Mouse (Mus musculus) splenic B cell, adult 2 months (primary cell): ENCODE data around the gene Pmfbp1.

Source experiments
- DNase-seq: peaks from one replicate; pipeline ENCODE4 v3.0.0-alpha.2; 2011; ENCODE audit warnings: low read depth, low spot score
- H3K27me3 ChIP-seq: 2 replicates; pipeline ENCODE4 v1.6.1; 2012; ENCODE audit warnings: mild to moderate bottlenecking, low read length, moderate library complexity, mixed read lengths; ENCODE audit not compliant: control insufficient read depth, poor library complexity, insufficient read depth, severe bottlenecking
- H3K36me3 ChIP-seq: 2 replicates; pipeline ENCODE4 v1.6.1; 2012; ENCODE audit warnings: mild to moderate bottlenecking, low read length, moderate library complexity, mixed read lengths; ENCODE audit not compliant: control insufficient read depth, poor library complexity, insufficient read depth, severe bottlenecking

Gene Pmfbp1

GRCm38 (mm10) chr8:109474442-109475121, 19.2 kb upstream of the Pmfbp1 start:
- no peaks in the 10 kb centered on the region for H3K27me3 ChIP-seq
- DNase-seq = no peak

DNA sequence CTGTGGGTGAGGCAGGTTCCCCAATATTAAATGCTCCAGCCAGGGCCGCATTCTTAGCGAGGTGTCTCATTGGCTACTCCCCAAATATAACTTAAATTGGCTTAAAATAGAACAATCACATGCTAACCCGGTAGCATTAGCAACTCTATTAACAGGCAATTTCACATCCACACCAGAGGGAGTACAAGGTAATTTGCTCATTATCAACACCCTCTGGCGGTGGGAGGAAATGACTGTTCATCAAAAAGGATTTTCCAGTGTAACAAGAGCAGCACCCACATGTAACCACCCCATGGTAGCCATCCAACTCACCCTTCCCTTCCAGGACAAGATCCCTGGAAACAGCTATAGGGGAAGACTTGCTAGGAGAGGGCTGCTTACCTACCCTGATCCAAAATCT, 18.4 kb upstream of the Pmfbp1 start:
- Histone ChIP-seq H3K27me3 (no peaks in the 10 kb centered on the region), H3K36me3 (no peaks in the 10 kb centered on the region)
- DNase-seq = no peak

More at GRCm38 (mm10) chr8:109474442-109475121, 19.2 kb upstream of the Pmfbp1 start:
- H3K36me3 ChIP-seq = no peaks in the 10 kb centered on the region

- Histone ChIP-seq H3K36me3 (no peaks in the 10 kb centered on the region), H3K27me3 (no peaks in the 10 kb centered on the region)
- no peak for DNase-seq
Measured at GRCm38 (mm10) chr8:109478586-109478985, 15.2 kb upstream of the Pmfbp1 start.

DNA sequence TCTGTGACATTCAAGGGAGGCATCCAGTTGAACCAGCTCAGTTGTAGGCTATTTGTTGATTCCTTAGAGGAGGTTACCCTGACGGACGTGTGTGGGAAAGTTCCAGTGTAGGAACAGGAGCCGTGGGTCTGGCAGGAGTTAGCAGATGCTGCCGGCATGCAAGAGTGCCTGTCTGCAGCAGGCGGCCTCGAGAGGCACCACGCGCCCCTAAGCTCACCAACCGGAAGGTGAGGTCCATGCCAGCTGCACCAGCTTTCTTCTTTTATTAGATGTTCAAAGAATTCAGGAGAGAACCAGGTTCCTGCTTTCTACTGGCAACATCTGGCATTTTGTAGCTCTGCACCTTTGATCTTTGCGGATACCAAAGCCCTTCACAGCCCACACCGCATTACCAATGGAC, 9.1 kb upstream of the Pmfbp1 start:
- DNase-seq = no peak
- Histone ChIP-seq H3K27me3 (no peaks in the 10 kb centered on the region), H3K36me3 (no peaks in the 10 kb centered on the region)

DNA sequence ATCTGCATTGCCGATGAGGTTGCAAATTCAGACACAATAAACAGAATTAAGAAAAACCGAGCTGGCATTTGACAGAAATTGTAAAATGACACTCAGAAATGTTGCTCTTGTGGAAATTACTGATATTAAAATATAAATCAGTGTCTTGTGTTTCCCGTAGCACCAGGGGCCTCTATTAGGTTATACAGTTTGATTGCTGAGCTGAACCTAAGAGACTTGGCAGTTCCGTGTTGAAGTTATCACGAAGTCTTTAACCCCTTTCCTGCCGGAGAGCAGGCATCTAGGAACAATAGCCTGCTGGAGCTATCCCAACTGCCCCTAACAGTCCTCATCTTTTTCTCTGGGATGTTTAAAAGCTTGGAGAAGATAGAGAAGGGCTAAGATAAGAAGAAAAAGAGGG, 8.3 kb upstream of the Pmfbp1 start:
- Histone ChIP-seq H3K36me3 (no peaks in the 10 kb centered on the region), H3K27me3 (no peaks in the 10 kb centered on the region)
- no peak for DNase-seq

DNA sequence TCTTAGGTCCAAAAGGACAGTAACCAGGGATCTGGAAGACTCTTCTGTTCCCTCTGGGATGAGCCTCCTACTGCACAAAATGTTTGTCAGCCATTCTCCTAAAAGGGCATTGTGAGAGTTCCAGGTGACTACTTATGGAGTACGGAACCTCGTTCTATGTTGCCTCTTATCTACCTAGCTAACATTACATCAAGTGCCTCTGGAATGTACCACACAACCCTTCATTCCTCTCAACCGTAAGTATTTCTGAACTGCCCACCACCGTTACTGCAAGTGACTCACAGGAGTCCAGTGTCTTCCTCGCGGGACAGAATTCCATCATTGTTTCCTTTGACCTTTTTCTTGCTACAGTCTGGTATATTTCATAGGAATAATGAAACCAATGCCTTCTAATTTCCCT, 1.0 kb upstream of the Pmfbp1 start:
- Histone ChIP-seq H3K36me3 (no peaks in the 10 kb centered on the region), H3K27me3 (no peaks in the 10 kb centered on the region)
- DNase-seq = no peak

GRCm38 (mm10) chr8:109494601-109495000, 774 bp downstream of the Pmfbp1 start:
- no peak for DNase-seq
- no peaks in the 10 kb centered on the region for H3K27me3 ChIP-seq
- no peaks in the 10 kb centered on the region for H3K36me3 ChIP-seq

DNA sequence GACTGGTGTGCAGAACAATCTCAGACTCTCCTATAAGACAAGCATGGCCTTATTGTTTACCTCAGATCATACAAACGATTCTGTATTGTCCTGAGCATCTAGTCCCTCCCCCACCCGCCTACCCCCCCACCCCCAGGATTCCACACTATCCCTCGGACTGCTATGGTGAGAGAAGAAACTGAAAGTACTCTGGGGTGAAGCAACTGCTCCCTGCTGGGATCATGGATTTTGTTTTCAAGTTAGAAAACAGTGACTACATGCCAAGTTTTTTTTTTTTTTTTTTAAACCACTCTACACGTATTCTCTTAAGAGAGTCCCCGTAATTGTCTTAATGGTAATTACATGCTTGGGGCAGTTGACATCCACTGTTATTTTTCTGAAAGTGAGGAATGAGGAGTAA, 3.6 kb downstream of the Pmfbp1 start:
- Histone ChIP-seq H3K36me3 (no peaks in the 10 kb centered on the region), H3K27me3 (no peaks in the 10 kb centered on the region)
- DNase-seq = no peak

DNA sequence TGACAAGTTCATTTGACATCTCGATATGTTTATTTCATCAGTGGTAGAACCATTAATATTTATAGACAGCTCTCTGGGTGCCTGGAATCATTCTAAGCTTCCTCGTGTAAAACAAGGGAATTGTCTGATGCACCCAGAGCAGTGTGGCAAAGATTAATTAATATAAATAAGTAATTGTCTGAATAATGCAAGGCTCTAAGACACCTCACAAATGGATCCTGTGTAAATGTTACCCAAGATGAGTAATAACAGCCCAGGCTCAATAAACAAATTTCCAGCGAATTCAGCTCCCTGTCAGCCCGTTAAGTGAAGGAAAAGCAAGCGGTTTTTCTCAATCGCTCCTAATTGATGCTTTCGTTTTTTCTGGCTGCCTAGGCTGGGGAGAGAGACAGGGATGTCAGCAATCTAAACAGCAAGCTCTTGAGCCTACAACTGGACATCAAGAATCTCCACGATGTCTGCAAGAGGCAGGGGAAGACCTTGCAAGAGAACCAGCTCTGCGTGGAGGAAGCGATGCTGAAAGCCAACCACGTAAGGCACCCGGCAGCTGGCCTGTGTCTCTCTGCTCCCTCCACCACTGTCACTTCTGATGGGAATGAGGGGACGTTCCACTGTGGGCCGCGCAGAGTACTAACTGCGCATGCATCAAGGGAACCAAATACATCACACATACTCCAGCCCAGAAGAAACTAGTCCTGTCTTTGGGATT, 5.3 kb downstream of the Pmfbp1 start:
- Histone ChIP-seq H3K36me3 (no peaks in the 10 kb centered on the region), H3K27me3 (no peaks in the 10 kb centered on the region)
- DNase-seq = no peak

GRCm38 (mm10) chr8:109503566-109503965, 9.7 kb downstream of the Pmfbp1 start:
- no peaks in the 10 kb centered on the region for H3K27me3 ChIP-seq
- DNase-seq = no peak
- H3K36me3 ChIP-seq = no peaks in the 10 kb centered on the region

DNA sequence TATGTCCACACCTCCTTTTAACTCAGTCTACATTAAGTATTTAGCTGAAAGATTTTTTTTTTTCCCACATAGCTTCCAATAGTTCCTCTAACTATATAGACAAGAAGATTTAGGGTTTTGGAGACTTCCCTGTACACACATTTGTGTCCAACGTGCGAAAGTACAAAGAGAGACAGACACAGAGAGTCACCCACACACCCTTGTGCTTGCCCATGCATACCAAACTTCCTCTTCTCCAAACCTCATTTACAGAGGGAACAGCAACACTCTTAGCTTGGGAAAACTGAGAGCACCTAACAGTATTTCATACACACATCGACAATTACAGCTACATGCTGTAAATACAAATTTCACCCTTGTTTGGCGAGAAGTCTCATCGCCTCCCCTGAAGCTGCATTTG, 11.7 kb downstream of the Pmfbp1 start:
- Histone ChIP-seq H3K27me3 (no peaks in the 10 kb centered on the region), H3K36me3 (no peaks in the 10 kb centered on the region)
- DNase-seq = no peak

DNA sequence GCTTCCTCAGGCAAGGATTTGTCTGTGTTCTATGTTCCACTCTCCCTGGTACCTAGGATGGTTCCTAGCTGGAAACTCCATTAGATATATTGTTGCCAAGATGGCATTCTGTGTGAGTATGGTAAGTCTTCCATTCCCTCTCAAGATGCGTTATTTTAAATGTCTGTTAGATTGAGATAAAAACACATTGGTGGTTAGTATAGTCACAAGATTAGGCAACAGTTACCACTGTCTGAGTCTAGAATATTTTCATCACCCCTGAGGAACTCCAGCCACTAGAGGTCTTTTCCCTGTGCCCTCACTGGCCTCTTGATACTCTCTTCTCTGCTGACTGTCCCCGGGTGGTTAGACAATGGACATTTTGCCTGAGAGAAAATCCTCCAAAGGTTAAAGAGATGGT, 30.2 kb downstream of the Pmfbp1 start:
- no peaks in the 10 kb centered on the region for H3K36me3 ChIP-seq
- no peaks in the 10 kb centered on the region for H3K27me3 ChIP-seq
- DNase-seq = no peak

DNA sequence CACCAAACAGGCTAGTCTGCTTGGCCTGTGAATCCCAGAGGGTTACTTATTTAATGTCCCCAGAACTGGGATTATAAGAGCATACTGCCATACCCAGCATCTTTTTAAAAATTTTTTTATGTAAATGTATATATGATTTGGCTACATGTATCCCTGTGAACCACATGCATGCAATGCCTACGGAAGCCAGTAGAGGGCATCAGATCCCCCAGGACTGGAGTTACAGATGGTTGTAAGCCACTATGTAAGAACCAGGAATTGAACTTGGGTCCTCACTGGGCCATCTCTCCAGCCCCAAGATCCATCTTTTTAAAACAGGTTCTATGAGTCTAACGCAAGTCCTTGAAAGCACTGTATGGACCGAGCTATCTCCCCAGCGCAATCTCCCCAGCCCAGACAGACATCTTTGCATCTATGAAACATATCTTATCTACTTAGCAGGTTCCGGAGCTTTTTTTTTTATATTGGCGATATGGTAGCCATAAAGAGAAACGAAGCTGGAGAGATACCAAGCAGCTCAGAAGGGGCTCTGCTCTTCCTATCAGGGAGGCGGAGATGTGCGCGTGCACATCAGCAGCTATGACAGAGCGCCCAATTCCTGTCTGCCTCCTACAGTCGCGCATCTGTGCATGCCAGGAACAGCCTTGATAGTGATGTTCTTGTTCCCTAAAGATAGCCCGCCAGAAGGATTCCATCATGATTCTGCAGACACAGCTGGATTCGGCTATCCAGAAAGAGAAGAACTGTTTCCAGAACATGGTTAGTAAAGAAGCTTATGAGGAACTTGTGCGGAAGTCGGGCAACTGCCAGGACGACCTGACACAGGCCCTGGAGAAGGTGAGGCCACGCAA, 41.5 kb downstream of the Pmfbp1 start:
- peak; percentile 55 for DNase-seq

GRCm38 (mm10) chr8:109536703-109537102, 42.9 kb downstream of the Pmfbp1 start:
- peak; percentile 71 for DNase-seq
- H3K27me3 ChIP-seq = no peaks in the 10 kb centered on the region
- H3K36me3 ChIP-seq = no peaks in the 10 kb centered on the region

More for the DNA sequence above, 41.5 kb downstream of the Pmfbp1 start:
- no peaks in the 10 kb centered on the region for H3K27me3 ChIP-seq
- H3K36me3 ChIP-seq = no peaks in the 10 kb centered on the region

GRCm38 (mm10) chr8:109542165-109542564, 48.3 kb downstream of the Pmfbp1 start:
- peaks cover 2% of the 10 kb centered on the region; the same call in 1 of the 2 replicates for H3K36me3 ChIP-seq
- no peaks in the 10 kb centered on the region for H3K27me3 ChIP-seq
- DNase-seq = no peak
